Mouse (Mus musculus) kidney, adult 9 months (tissue): ENCODE measurements around the gene Prkag2.

ENCODE experiments used
- DNase-seq: peaks from one replicate; pipeline ENCODE4 v3.0.0; 2022

Prkag2 gene

GRCm38 (mm10) chr5:25100516-25101125 lies at the start of gene Prkag2:
TSS of gene Prkag2 (minus strand) at chr5:25100642.
- peak; percentile 85 for DNase-seq

DNA sequence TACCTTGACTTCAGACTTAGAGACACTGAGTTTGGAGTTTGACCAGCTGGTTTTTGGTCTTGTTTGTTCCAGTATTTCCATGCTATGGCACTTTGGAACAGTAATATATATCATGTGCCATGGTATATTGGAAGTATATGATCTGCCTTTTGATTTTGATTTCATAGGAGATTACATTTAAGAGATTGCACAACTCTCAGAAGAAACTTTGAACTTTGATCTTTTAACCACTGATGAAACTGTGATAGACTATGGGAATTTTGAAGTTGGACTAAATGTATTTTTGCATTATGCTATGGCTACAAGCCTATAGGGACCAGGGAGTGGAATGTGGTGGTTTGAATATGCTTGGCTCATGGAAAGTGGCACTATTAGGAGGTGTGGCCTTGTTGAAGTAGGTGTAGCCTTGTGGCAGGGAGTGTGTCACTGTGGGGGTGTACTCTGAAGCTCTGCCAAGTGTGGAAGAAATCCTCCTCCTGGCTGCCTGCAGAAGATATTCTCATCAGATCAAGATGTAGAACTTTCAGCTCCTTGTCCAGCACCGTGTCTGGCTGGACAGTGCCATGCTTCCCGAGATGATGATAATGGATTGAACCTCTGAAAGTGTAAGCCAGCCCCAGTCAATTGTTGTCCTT lies 49.0 kb upstream of the Prkag2 start:
- DNase-seq = no peak

- DNase-seq = peak; percentile 30
Observed at GRCm38 (mm10) chr5:25146705-25147104, 46.3 kb upstream of the Prkag2 start.

GRCm38 (mm10) chr5:25127865-25128264 lies 27.4 kb upstream of the Prkag2 start:
- DNase-seq = no peak

- DNase-seq = no peak
Observed at GRCm38 (mm10) chr5:25125884-25126560, 25.6 kb upstream of the Prkag2 start.

DNA sequence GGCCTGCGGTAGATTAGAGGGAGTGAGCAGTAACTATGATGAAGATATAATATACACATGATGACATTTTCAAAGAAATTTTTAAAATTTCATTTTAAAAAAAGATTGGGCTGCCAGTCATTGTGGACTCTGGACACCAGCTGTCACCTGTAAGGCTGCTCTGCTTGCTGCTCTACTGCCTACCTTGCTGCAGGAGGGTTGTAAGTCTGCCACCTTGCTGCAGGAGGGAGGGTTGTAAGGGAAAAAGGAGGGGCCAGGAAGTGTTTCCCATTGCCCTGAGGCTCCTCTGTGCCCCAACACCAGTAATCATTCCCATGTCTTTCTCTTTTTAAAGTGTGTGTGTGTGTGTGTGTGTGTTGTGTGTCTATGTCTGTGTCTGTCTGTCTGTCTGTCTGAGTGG lies 22.1 kb upstream of the Prkag2 start:
- DNase-seq = no peak

- DNase-seq = no peak
Observed at GRCm38 (mm10) chr5:25119148-25119547, 18.7 kb upstream of the Prkag2 start.

- DNase-seq = no peak
Observed at GRCm38 (mm10) chr5:25115997-25116396, 15.6 kb upstream of the Prkag2 start.

DNA sequence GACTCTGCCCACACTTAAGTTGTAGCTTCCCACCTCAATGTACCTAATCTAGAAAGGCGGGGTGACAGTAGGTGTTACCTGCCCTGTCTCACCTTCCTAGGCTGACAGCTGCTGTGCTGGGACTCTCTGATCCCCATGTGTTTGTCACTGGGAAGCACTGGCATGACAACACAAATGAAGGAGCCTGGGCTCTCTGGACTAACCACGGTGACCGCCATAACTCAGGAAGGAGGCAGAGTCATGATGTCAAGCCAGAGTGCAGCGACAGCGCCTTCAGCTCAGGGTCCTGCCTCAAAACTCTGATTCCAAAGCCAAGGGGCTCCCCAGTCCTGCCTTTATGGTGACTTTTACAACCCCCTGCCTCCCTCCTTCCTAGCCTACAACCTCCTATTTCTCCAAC lies 14.8 kb upstream of the Prkag2 start:
- DNase-seq = no peak

GRCm38 (mm10) chr5:25114110-25114509 lies 13.7 kb upstream of the Prkag2 start:
- no peak for DNase-seq

DNA sequence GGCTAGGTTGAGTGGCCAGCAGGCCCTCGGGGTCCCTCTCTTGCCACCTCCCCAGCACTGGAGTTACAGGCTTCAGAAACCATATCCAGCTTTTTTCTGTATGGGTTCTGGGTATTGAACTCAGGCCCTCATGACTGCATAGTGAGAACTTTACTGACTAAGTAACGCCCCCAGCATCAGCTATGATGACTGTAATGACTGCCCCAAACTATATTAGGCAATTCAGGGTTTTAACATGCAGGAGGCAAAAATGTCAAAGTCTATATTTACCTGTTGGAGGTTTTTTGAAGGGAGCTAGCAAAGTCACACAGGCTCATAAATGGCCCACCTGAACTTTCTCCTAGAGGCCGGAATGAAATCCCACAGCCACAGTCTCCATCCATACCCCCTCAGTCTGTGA lies 9.9 kb upstream of the Prkag2 start:
- DNase-seq = no peak

DNA sequence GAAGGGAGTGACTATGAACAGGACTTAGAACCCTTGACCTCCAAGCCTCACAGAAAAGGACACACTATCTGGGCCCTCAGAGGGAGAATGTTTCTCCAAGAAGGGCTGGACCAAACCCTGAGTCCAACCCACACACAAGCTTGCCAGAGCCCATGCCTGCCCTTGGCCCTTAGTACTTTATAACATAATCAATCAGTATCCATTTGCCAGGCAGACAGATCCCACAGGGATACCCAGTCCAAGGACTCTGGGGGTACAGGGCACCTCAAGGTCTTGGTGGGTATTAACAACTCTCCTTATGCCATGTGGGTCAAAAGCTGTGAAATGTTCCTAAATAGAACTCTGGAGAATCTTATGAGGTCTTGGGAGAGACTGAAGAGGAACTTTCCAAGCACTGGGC lies 5.3 kb upstream of the Prkag2 start:
- DNase-seq = no peak

GRCm38 (mm10) chr5:25101126-25101523 lies 683 bp upstream of the Prkag2 start:
- peak; percentile 90 for DNase-seq

GRCm38 (mm10) chr5:25100157-25100515 lies 306 bp downstream of the Prkag2 start:
- DNase-seq = no peak

- peak; percentile 63 for DNase-seq
Observed at GRCm38 (mm10) chr5:25099367-25100156, 880 bp downstream of the Prkag2 start.

DNA sequence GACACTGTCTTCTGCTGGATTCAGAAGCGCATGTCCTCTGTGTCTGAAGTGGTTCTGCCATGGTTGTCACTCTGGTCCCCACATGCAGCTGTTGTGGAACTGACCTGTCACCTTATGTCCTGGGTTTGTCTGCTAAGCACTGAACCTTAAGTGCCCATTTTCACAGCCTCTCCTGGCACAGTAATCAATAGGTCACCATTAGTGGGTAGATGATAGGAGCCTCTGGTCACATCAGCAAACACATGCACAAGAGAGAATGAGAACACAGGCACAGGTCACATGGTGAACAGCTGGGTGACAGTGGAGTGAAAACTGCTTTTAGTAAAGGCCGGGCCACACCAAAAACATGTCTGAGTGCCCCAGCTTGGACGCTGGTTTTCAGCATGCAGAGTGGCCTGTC lies 2.6 kb downstream of the Prkag2 start:
- DNase-seq = no peak

- no peak for DNase-seq
Observed at GRCm38 (mm10) chr5:25096431-25096830, 4.0 kb downstream of the Prkag2 start.

DNA sequence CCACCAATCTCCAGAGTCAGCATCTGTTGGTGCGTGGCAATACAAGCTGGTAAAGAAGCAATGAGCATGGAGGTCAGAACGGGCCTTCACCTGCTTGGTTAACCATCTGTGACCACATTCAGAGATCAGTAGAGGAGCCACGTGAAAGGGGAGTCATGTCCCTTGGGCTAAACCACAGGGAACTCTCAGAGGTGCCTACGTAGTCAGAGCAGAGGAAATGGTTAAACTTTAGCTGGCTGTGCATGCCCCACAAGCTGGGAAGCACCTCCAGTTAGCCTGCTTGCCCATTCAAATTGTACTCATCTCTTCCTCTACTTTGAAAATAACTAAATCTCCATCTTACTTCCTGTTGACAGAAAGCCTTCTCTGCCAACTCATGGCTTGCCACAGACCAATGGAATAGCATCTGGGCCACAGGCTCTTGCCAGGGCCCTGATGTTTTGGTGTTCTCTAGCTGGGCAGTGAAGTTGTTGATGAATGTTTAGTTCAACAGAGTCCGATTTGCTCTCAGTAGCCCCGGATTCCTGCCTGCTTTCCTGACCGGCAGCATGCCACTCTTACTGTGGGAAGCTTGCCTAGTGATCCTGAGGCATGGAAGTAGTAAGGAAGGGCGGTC lies 7.7 kb downstream of the Prkag2 start:
- peak; percentile 94 for DNase-seq

GRCm38 (mm10) chr5:25089258-25089972 lies 11.0 kb downstream of the Prkag2 start:
- DNase-seq = no peak

- DNase-seq = no peak
Observed at GRCm38 (mm10) chr5:25088633-25089032, 11.8 kb downstream of the Prkag2 start.

- DNase-seq = no peak
Observed at GRCm38 (mm10) chr5:25088111-25088510, 12.3 kb downstream of the Prkag2 start.

DNA sequence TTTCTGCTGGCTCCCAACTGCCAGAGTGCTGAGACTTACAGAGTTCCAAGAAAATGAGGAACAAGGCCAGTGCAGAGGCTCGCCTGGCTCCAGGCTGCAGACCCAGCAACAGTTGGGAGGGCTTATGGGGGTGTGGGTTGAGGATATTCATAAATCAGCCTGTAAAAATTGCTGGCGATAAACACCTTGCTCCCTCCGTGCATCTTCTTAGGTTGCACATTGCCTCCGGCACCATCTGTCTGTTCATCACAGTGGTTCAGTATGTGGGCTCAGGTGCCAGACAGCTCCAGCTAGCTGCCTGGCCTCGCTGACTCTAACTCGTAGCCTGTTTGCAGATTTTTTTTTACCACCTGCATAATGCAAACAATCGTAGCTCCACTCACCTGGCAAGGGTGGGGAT lies 13.4 kb downstream of the Prkag2 start:
- no peak for DNase-seq
